Mouse (Mus musculus): Measurements from ENCODE around the gene 4930402F06Rik.

DNA sequence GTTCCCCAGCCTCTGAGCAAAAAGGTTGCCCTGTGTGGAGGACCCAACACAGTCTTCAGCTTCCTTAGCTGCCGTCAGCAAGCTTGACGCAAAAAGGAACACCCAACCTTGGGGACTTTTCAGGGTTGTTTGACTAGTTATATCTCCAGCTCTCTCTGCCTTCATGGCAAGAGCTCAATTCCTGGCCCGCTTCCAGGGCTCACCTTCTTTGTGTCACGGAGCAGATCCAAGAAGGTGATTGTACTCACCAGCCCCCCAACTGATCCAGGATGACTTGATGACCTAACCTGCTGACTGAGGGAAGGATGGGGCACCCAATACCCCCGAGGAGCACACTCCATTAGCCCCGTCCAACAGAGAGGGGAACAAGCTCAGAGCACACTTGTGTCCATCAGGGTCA is 45.1 kb upstream of the 4930402F06Rik start:
- TF ChIP-seq CTCF (IDR thresholded peaks at IDR 0.05; ENCODE audit: extremely low read depth, insufficient read depth, insufficient read length, insufficient replicate concordance), result no peak
- TF ChIP-seq POLR2A (IDR thresholded peaks at IDR 0.05; ENCODE audit: low read depth, low read length), result no peak
